Mouse (Mus musculus): ENCODE results near the gene Nkap.

Nkap gene

GRCm38 (mm10) chrX:37120212-37120611 lies 6.4 kb upstream of the Nkap start:
- no peak for TF ChIP-seq GATA4 (IDR thresholded peaks at IDR 0.05; ENCODE audit: insufficient replicate concordance, low read length)

DNA sequence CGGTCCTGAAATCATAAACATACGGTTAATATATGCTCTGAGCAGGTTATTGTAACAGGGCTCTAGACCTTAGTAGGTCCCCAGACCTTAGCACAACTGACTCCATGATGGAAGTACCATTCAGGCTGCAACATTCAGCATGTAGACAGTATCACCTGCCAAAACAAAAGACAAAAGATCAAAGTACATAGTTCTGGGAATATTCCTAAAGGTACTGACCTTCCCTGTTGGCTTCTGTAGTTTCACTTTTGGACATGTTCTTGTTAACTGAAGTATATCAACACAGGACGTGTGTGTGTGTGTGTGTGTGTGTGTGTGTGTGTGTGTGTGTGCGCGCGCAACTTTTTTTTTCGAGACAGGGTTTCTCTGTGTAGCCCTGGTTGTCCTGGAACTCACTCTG lies 1.1 kb upstream of the Nkap start:
- no peak for TF ChIP-seq GATA4 (IDR thresholded peaks at IDR 0.05; ENCODE audit: insufficient replicate concordance, low read length)

- TF ChIP-seq GATA4 (IDR thresholded peaks at IDR 0.05; ENCODE audit: insufficient replicate concordance, low read length), result no peak
These were observed 15.1 kb downstream of the Nkap start for GRCm38 (mm10) chrX:37141732-37142131.

- TF ChIP-seq GATA4 (IDR thresholded peaks at IDR 0.05; ENCODE audit: insufficient replicate concordance, low read length), result no peak
These were observed 18.4 kb downstream of the Nkap start for GRCm38 (mm10) chrX:37144954-37145353.

- no peak for TF ChIP-seq GATA4 (IDR thresholded peaks at IDR 0.05; ENCODE audit: insufficient replicate concordance, low read length)
These were observed 31.2 kb downstream of the Nkap start for GRCm38 (mm10) chrX:37157839-37158238.

- no peak for TF ChIP-seq GATA4 (IDR thresholded peaks at IDR 0.05; ENCODE audit: insufficient replicate concordance, low read length)
These were observed 34.6 kb downstream of the Nkap start for GRCm38 (mm10) chrX:37161169-37161568.

DNA sequence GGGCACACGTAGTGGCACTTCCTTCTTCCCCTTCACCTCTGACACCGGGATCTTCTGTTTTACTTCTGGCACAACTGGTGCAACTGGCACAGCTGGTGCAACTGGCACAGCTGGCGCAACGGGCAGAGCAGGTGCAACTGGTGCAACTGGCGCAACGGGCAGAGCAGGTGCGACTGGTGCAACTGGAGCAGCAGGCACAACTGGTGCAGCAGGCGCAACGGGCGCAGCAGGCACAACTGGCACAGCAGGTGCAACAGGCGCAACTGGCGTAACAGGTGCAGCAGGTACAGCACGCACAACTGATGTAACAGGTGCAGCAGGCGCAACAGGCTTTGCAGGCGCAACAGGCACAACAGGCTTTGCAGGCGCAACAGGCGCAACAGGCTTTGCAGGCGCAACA lies 36.5 kb downstream of the Nkap start:
- TF ChIP-seq GATA4 (IDR thresholded peaks at IDR 0.05; ENCODE audit: insufficient replicate concordance, low read length), result no peak

DNA sequence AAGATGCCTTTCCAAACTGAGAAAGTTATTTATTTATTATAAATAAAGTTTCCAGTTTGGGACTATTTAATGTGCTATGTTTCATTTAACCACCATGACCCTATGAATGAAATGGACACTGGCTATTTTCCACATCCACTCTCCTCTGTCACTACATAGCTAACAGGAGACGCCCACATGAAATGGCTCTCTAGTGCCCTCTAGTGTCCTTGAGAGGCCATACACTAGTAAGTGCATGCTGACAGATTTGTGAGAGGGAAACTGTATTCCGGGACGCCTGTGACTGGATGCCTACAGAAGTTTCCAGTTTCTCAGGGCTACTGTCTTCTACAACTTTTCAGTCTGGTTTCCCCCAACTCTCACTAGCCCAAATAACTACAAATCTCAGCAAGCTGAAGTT lies 40.5 kb downstream of the Nkap start:
- TF ChIP-seq GATA4 (IDR thresholded peaks at IDR 0.05; ENCODE audit: insufficient replicate concordance, low read length), result no peak

GRCm38 (mm10) chrX:37168742-37169141 lies 42.1 kb downstream of the Nkap start, which contains the start of gene Akap14:
Gene Akap14, minus strand, starts transcription at chrX:37168842.
- TF ChIP-seq GATA4 (IDR thresholded peaks at IDR 0.05; ENCODE audit: insufficient replicate concordance, low read length), result no peak

- no peak for TF ChIP-seq GATA4 (IDR thresholded peaks at IDR 0.05; ENCODE audit: insufficient replicate concordance, low read length)
These were observed 64.1 kb downstream of the Nkap start for GRCm38 (mm10) chrX:37190755-37191104.

DNA sequence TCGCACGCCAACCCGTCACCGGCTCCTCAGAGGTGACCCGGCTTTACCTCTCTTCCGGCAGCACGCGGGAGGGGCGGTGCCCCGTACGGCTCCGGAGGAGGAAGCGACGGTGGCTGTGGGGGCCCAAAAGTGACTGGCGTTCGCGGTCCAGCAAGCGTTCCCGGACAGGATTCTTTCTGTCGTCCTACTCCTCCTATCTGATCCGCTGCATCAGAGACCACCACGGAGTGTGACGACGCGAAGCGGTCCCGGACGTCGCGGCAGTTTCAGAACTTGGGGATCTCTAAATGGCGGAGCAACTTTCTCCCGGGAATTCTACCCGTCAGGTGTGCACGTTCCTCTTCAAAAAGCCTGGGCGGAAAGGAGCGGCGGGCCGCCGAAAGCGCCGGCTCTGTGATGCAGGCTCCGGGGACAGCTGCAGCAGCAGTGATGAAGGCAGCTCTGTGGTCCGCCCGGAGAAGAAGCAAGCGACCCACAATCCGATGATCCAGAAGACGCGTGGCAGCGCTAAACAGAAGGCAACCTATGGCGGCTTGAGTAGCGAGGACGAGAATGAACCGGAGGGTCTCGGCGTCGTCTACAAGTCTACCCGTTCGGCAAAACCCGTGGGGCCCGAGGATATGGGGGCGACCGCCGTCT lies 64.6 kb downstream of the Nkap start, which contains the start of the genes Ndufa1 and Rnf113a1:
Ndufa1 (minus strand) TSS at position 59 of the 639 bp plus-strand sequence.
Rnf113a1 (plus strand) TSS at position 141 of the 639 bp plus-strand sequence.
- no peak for TF ChIP-seq GATA4 (IDR thresholded peaks at IDR 0.05; ENCODE audit: insufficient replicate concordance, low read length)

DNA sequence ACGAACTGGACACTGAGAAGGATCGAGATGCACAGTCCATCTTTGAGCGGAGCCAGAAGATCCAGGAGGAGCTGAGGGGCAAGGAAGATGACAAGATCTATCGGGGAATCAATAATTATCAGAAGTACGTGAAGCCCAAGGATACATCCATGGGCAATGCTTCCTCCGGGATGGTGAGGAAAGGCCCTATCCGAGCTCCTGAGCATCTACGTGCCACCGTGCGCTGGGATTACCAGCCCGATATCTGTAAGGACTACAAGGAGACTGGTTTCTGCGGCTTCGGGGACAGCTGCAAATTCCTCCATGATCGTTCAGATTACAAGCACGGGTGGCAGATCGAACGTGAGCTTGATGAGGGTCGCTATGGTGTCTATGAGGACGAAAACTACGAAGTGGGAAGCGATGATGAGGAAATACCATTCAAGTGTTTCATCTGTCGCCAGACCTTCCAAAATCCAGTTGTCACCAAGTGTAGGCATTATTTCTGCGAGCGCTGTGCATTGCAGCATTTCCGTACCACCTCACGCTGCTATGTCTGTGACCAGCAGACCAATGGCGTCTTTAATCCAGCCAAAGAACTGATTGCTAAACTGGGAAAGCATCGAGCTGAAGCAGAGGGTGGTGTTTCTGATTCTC lies 65.3 kb downstream of the Nkap start:
- TF ChIP-seq GATA4 (IDR thresholded peaks at IDR 0.05; ENCODE audit: insufficient replicate concordance, low read length), result no peak

DNA sequence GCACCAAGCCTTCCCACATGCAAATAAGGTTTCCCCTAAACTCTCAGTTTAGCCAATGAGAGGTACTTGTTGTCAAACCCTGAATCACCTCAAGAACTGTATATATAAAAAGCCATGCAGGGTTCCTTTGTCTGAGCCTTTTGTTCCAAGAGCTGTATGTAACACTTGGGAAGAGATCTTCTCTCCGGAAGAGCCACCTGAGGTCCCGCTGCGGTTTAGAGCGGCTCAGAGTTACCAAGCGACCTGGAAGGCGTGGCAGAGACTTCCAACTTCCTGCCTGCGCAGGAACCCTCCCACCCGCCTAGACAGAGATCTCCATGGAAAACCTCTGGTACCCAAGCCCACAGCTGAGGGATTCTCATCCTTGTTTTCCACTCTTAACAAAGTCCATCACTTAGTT lies 72.1 kb downstream of the Nkap start:
- no peak for TF ChIP-seq GATA4 (IDR thresholded peaks at IDR 0.05; ENCODE audit: insufficient replicate concordance, low read length)
